Mouse (Mus musculus): ENCODE measurements around the gene 4930558K02Rik. TPM values are rescaled to one million over a fixed set of nuclear protein-coding genes. Genes with fewer than 3 reads are reported as not detected.

4930558K02Rik gene
- total and polyA plus RNA-seq, 2 experiments from 2014 or later, result 0.19 TPM; not detected in 1

- Histone ChIP-seq H3K27me3 (ENCODE audit: insufficient read depth, low read length) (no peaks in the 10 kb centered on the region), H3K9ac (replicated peaks; ENCODE audit: low read length) (no peak overlapping the region), H3K9me3 (ENCODE audit: low read length) (no peaks in the 10 kb centered on the region), H3K4me1 (ENCODE audit: insufficient read depth, low read length) (no peaks in the 10 kb centered on the region), H3K27ac (no peak overlapping the region), H3K4me3 (ENCODE audit: low read length) (no peak overlapping the region), H3K4me2 (ENCODE audit: low read depth, low read length) (no peak overlapping the region), H3K36me3 (ENCODE audit: insufficient read depth, low read length) (no peaks in the 10 kb centered on the region)
- no peak for TF ChIP-seq CTCF (IDR thresholded peaks at IDR 0.05; ENCODE audit: low read depth)
- WGBS, result 71% methylated on average over 1 of the region's 1 CpGs
- ATAC-seq (no peak), DNase-seq (ENCODE audit: low spot score) (no peak)
Observed at GRCm38 (mm10) chr1:161952599-161952998, 26.8 kb downstream of the 4930558K02Rik start.

- Histone ChIP-seq H3K27ac (no peak overlapping the region), H3K4me3 (ENCODE audit: low read length) (no peak overlapping the region), H3K36me3 (ENCODE audit: insufficient read depth, low read length) (no peaks in the 10 kb centered on the region), H3K9ac (replicated peaks; ENCODE audit: low read length) (no peak overlapping the region), H3K4me1 (ENCODE audit: insufficient read depth, low read length) (no peaks in the 10 kb centered on the region), H3K27me3 (ENCODE audit: insufficient read depth, low read length) (no peaks in the 10 kb centered on the region), H3K4me2 (ENCODE audit: low read depth, low read length) (no peak overlapping the region), H3K9me3 (ENCODE audit: low read length) (no peaks in the 10 kb centered on the region)
- no peak for TF ChIP-seq CTCF (IDR thresholded peaks at IDR 0.05; ENCODE audit: low read depth)
- no peak for DNase-seq (ENCODE audit: low spot score)
- no peak for ATAC-seq
- 84% methylated on average over 5 of the region's 5 CpGs for WGBS
Observed at GRCm38 (mm10) chr1:161951009-161951779, 28.2 kb downstream of the 4930558K02Rik start.

- no peak overlapping the region for H3K27ac ChIP-seq
- no peak overlapping the region for H3K4me2 ChIP-seq (ENCODE audit: low read depth, low read length)
- 85% methylated on average over 2 of the region's 2 CpGs for WGBS
- H3K9me3 ChIP-seq (ENCODE audit: low read length), result no peaks in the 10 kb centered on the region
- no peak overlapping the region for H3K4me3 ChIP-seq (ENCODE audit: low read length)
- H3K36me3 ChIP-seq (ENCODE audit: insufficient read depth, low read length), result no peaks in the 10 kb centered on the region
- no peaks in the 10 kb centered on the region for H3K27me3 ChIP-seq (ENCODE audit: insufficient read depth, low read length)
- no peak for TF ChIP-seq CTCF (IDR thresholded peaks at IDR 0.05; ENCODE audit: low read depth)
- H3K4me1 ChIP-seq (ENCODE audit: insufficient read depth, low read length), result no peaks in the 10 kb centered on the region
- ATAC-seq (no peak), DNase-seq (ENCODE audit: low spot score) (no peak)
- no peak overlapping the region for H3K9ac ChIP-seq (replicated peaks; ENCODE audit: low read length)
Observed at GRCm38 (mm10) chr1:161942082-161942481, 37.4 kb downstream of the 4930558K02Rik start.

- Histone ChIP-seq H3K9me3 (ENCODE audit: low read length) (no peaks in the 10 kb centered on the region), H3K4me1 (ENCODE audit: insufficient read depth, low read length) (no peaks in the 10 kb centered on the region), H3K27ac (no peak overlapping the region), H3K36me3 (ENCODE audit: insufficient read depth, low read length) (no peaks in the 10 kb centered on the region), H3K4me2 (ENCODE audit: low read depth, low read length) (no peak overlapping the region), H3K4me3 (ENCODE audit: low read length) (no peak overlapping the region), H3K27me3 (ENCODE audit: insufficient read depth, low read length) (no peaks in the 10 kb centered on the region), H3K9ac (replicated peaks; ENCODE audit: low read length) (no peak overlapping the region)
- TF ChIP-seq CTCF (IDR thresholded peaks at IDR 0.05; ENCODE audit: low read depth), result no peak
- no peak for DNase-seq (ENCODE audit: low spot score)
- no peak for ATAC-seq
- 85% methylated on average over 4 of the region's 4 CpGs for WGBS
Observed at GRCm38 (mm10) chr1:161932286-161932685, 47.1 kb downstream of the 4930558K02Rik start.

- no peaks in the 10 kb centered on the region for H3K27me3 ChIP-seq (ENCODE audit: insufficient read depth, low read length)
- H3K27ac ChIP-seq, result no peak overlapping the region
- no peaks in the 10 kb centered on the region for H3K36me3 ChIP-seq (ENCODE audit: insufficient read depth, low read length)
- H3K9ac ChIP-seq (replicated peaks; ENCODE audit: low read length), result no peak overlapping the region
- peak overlapping the region; percentile 1; the same call in 1 of the 2 replicates for H3K4me2 ChIP-seq (ENCODE audit: low read depth, low read length)
- H3K9me3 ChIP-seq (ENCODE audit: low read length), result no peaks in the 10 kb centered on the region
- H3K4me1 ChIP-seq (ENCODE audit: insufficient read depth, low read length), result no peaks in the 10 kb centered on the region
- 56% methylated on average over 10 of the region's 10 CpGs for WGBS
- no peak for ATAC-seq
- peak; percentile 13 for DNase-seq (ENCODE audit: low spot score)
- TF ChIP-seq CTCF (IDR thresholded peaks at IDR 0.05; ENCODE audit: low read depth), result no peak
- H3K4me3 ChIP-seq (ENCODE audit: low read length), result no peak overlapping the region
Observed at GRCm38 (mm10) chr1:161931817-161932216, 47.6 kb downstream of the 4930558K02Rik start.

GRCm38 (mm10) chr1:161931313-161931712 lies 48.1 kb downstream of the 4930558K02Rik start:
- H3K9ac ChIP-seq (replicated peaks; ENCODE audit: low read length), result no peak overlapping the region
- H3K27ac ChIP-seq, result no peak overlapping the region
- WGBS, result 71% methylated on average over 4 of the region's 4 CpGs
- no peak for TF ChIP-seq CTCF (IDR thresholded peaks at IDR 0.05; ENCODE audit: low read depth)
- DNase-seq (ENCODE audit: low spot score) (no peak), ATAC-seq (no peak)
- no peak overlapping the region for H3K4me2 ChIP-seq (ENCODE audit: low read depth, low read length)
- no peaks in the 10 kb centered on the region for H3K9me3 ChIP-seq (ENCODE audit: low read length)
- no peaks in the 10 kb centered on the region for H3K36me3 ChIP-seq (ENCODE audit: insufficient read depth, low read length)
- H3K27me3 ChIP-seq (ENCODE audit: insufficient read depth, low read length), result no peaks in the 10 kb centered on the region
- no peak overlapping the region for H3K4me3 ChIP-seq (ENCODE audit: low read length)
- no peaks in the 10 kb centered on the region for H3K4me1 ChIP-seq (ENCODE audit: insufficient read depth, low read length)

- Histone ChIP-seq H3K9ac (replicated peaks; ENCODE audit: low read length) (no peak overlapping the region), H3K27ac (no peak overlapping the region), H3K4me2 (ENCODE audit: low read depth, low read length) (no peak overlapping the region), H3K9me3 (ENCODE audit: low read length) (no peaks in the 10 kb centered on the region), H3K4me3 (ENCODE audit: low read length) (no peak overlapping the region), H3K36me3 (ENCODE audit: insufficient read depth, low read length) (no peaks in the 10 kb centered on the region), H3K4me1 (ENCODE audit: insufficient read depth, low read length) (no peaks in the 10 kb centered on the region), H3K27me3 (ENCODE audit: insufficient read depth, low read length) (no peaks in the 10 kb centered on the region)
- no peak for TF ChIP-seq CTCF (IDR thresholded peaks at IDR 0.05; ENCODE audit: low read depth)
- DNase-seq (ENCODE audit: low spot score) (no peak), ATAC-seq (no peak)
- WGBS, result 84% methylated on average over 2 of the region's 2 CpGs
Observed at GRCm38 (mm10) chr1:161927976-161928375, 51.5 kb downstream of the 4930558K02Rik start.
